Mouse (Mus musculus) testis, postnatal 10 days (tissue): Measurements from ENCODE around the gene Olfr643.

Experiments
- DNase-seq: peaks from one replicate; pipeline ENCODE4 v3.0.0; 2021; ENCODE audit warnings: low spot score

Olfr643 gene

DNA sequence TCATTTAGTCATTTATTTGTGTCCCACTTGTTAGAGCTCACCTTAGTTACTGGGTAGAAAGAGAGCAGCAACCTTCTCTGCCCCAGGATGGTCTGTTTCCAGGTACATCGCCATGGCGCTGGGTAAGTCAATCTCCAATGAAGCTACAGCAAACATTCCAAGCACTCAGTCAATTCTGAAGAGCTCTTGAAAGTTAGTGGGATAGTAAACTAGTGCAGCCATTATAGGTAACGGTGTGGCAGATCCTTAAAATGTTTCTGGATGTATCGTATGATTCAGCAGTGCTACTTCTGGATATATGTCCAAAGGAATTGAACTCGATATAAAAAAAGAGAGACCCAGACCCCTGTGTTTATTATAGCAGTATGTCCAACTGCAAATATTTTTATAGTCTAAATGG is at the start of gene Olfr643:
Olfr643 (minus strand) TSS at position 101 of the 400 bp plus-strand sequence.
- no peak for DNase-seq

DNA sequence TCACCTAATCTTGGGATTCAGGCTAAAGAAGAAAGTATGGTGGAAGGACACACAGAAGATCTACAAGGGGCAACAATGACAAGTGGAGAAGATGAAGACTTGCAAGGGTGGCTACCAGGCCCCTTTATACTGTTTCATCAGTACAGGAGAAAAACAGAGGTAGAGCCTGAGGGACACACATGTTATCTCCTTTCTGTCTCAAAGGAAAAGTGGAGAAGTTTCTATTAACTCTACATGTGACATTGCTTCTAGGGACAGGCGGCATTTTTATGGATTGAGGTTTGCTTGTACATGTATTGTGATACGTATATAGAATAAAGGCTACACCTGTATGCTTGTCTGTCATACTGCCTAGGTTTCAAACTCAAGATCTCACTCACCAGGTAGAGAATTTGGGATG is 46.1 kb upstream of the Olfr643 start, which contains the start of gene Olfr648:
Olfr648 (minus strand) TSS at position 101 of the 400 bp plus-strand sequence.
- no peak for DNase-seq

DNA sequence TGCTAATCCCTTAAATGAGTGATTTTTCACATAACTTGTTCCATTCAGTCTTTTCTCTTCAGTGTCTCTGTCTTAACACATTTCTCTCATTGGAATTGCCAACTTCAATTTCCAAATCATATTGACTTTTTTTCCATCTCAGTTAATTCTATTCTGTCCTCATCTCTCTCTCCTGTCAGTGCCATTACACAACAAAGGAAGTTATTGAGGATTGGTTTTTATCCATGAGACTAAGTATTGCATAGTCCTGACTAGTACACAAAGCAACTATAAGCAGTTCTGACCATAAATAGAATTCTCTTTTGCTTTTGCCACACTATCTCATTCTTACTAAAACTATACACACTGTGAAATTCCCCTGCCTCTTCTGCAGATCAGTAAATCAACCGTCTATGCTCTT is 41.9 kb upstream of the Olfr643 start:
- DNase-seq = no peak

DNA sequence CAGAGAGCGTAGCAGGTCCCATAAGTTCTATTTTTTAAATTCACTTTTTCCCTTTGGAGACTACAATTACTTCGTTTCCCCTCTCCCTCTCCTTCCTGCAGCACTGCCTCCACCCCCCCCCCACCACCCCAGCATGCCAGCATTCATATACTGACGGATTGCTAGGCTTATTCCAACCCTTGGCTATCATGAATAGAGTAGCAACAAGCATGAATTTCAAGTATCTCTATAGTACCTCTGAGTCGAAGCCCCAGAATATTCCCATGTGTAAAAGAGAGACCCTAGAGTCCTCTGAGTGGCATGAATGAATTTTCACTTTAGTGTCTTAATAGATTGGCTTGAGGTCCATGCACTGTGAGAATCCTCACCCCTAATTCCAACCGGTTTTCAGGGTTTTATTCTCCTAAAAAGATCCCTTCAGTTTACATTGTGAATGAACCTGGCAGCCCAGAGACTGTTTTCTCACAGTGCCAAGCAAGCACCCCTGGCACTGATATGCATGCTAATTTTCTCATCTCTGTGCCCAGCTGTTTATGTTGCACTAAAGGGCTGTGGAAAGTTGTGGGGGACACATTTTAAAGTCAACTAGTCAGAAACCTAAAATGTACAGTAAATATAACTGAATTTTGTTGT is 41.3 kb upstream of the Olfr643 start:
- no peak for DNase-seq

DNA sequence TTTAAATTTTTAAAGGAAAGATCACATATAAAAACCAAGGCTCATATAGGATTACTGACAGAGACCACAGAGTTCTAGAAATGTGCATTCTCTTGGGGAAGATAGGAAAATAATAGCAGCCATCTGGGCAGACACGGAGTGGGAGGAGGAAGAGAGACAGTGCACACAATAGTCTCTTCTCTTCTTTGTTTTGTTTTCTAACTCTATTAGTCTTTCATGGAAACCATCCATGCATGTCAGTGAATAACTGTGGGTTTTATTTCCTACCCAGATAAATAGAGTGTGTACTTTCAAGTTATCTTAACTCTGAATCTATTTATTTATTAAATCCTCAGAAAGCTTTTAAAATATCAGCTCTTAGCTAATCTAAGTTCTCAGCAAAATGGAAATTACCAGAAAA is 37.9 kb upstream of the Olfr643 start:
- no peak for DNase-seq

DNA sequence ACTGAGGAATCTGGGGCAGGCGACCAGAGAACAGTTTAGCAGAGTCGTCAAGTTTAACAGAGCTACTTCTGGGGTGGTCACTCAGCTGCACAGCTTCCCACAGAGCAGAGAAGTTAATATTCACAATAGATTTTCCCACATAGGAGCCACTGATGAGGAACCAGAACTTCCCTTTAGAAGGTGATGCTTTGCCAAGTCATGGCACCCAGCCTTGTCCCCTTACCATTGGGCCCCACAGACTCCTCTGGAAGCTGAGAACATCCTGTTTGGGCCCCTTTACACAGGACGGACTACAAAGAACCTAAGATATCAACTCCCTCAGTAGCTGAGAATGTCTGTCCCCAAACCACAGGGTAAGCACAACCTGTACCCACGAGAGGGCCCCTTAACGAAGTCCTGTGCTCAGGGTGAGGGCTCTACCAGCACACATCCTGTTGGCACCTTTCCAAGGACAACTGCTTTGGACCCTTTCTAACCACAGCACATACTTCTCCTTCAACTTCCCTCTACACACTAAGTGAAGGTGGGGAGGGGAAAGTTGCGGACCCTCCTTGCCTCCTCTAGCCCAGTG is 32.5 kb upstream of the Olfr643 start:
- DNase-seq = no peak

DNA sequence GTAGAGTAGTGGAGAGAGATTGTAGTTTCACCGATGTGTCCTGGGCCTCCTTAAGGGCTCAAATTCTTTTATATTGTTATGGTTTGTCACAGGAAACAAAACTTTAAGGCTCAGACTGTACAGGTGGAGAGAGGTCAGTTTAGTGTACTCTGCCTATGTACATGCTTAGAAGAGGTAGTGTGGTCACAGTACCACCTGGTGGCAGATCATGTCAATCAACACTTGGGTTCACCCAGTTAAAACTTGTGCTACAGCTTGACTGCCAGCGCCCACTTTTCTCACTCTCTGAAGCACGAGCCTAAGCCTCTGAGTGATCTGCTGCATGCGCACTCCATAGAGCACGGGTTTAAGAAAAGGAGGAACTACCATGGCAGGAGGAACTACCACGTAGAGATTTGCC is 29.9 kb upstream of the Olfr643 start:
- DNase-seq = no peak

DNA sequence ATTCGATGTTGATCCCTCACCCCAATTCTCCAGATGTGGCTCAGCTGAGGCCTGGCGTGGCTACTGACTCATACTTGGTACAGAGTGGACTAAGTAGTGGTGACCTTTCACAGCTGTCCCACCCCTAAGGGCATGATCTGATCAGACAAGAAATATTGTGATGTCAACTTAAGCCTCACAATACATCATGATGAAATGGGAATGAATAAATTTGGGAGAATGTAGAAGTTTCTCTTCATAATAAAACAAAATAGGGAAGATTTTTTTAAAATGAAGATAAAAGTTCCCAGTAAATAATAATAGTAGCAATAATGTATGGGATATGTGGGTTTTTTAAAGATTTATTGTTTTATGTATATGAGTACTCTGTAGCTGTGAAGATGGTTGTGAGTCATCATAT is 13.3 kb upstream of the Olfr643 start, which contains the start of gene Ubqlnl:
Ubqlnl (minus strand) TSS at position 101 of the 400 bp plus-strand sequence.
- DNase-seq = no peak

DNA sequence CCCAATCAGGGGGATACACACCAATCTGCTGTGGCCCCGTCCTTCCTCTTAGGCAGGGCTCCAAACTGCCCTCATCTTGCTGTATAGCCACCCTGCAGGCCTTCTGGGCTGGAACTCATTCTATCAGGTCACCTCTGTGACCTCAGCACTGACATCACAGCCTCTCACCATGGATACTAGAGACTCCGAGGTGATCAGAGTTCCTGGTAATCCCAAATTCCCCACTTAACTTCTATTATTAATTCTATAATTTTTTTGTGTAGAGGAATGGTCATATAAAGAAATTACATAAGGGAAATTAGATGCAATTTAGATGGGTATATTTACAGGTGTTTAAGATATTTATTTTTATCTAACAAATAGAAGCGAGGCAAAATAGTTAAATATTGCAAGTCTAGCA is 6.0 kb upstream of the Olfr643 start, which contains the start of gene Ubqln3:
Ubqln3 (minus strand) TSS at position 101 of the 400 bp plus-strand sequence.
- no peak for DNase-seq

DNA sequence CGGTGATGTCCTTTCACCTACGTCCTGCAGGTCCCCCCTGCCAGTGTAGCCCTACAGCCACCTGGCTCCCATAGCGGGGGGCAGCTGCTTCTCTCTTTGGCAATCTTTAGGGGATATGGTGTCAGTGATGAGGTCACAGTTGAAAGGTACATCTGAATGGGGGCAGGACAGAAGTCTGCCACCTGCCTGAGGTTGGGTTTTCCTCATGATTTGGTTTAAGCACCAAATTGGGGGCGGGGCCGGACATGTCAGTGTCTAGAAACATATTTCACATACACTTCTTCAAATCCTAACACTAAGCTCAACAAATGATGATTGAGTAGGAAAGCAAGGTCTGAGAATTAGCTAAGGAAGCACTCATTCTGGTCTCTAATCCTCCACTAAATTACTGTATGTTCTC is 7.5 kb downstream of the Olfr643 start, which contains the start of gene Ubqln5:
Ubqln5 (minus strand) TSS at position 101 of the 400 bp plus-strand sequence.
- DNase-seq = no peak

DNA sequence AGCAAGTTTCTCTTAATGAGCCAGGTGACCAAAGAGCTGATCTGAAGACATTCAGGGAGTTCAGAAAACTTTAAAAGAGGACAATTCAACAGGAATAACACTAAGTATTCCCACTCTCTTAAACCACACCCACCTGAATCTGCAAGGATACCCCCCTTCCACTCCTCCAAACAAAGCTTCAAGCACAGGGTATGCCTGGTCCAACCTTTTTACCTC is 32.5 kb downstream of the Olfr643 start, which contains the start of gene Olfr646:
Olfr646 (plus strand) TSS at position 117 of the 216 bp plus-strand sequence.
- no peak for DNase-seq

DNA sequence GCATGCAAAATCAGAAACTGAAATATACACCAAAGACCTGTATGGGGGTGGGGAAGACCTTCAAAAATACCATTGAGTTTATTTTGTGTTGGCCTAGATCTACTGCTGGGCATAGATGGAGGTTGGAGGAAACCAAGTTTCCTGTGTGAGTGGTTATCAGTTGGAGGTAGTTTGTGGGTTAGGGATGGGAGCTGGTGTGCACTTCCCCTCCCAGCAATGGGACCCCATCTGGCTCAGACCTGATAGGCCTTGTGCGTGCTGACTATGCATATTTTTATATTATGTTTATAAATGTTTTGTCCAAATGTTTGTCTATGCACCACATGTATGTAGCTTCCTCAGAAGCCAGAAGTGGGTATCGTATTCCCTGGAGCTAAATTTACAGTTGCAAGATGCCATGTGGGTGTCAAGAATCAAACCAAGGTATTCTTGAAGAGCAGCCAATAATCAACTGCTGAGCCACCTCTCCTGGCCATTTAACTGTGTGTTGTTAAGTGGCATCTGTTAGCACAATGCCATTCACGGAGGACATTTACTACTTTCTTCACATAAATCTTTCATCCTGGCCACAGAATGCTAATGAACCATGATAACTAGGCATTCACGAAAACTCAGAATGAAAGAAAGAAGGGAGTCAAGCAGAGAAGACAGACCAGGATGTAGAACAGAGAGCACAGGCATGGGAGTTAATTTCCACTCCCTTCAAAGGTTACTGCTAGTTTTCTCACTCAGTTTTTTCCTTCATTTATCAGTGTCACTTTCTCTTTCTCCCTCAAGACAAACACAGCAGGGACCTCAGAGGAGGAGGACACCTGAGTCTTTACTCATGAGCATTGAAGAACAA is 33.1 kb downstream of the Olfr643 start:
- no peak for DNase-seq

DNA sequence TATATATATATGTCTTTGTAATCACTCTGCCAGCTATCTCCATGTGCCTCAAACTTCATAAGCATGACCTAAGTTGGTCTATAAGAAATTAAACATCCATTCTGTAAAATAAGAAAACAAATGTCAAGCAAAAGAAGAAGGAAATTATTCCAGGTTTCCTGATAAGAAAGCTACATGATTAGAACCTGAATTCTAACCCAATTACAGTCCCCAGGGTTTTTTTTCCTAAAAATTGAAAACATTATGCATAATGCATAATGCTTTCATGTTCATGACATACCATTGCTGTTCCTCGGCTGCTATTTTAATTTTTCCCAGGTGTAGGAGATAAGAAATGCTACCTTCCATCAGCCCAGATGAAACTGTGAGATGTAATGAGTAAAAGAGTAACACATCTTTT is 51.8 kb downstream of the Olfr643 start, which contains the start of gene Olfr645:
Olfr645 (minus strand) TSS at position 101 of the 400 bp plus-strand sequence.
- DNase-seq = no peak

DNA sequence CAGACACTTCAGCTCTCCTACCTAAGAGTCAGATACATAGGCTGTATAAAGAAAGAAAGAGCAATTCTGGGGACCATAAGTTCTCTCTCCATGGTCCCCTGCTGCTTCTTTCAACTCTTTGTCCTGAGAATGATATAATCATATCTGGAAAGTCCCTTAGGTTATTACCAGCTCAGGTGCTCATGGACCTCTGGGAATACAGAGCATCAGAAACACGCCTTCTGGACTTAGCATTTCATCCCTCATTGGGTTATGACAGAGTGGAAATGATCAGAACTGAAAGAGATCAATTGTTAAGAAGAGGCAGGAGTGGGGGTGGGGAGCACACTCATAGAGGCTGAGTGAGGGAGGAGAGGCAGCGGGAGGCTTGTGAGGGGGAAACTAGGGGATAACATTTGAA is 65.4 kb downstream of the Olfr643 start, which contains the start of gene Olfr644:
Olfr644 (minus strand) TSS at position 101 of the 400 bp plus-strand sequence.
- DNase-seq = no peak

DNA sequence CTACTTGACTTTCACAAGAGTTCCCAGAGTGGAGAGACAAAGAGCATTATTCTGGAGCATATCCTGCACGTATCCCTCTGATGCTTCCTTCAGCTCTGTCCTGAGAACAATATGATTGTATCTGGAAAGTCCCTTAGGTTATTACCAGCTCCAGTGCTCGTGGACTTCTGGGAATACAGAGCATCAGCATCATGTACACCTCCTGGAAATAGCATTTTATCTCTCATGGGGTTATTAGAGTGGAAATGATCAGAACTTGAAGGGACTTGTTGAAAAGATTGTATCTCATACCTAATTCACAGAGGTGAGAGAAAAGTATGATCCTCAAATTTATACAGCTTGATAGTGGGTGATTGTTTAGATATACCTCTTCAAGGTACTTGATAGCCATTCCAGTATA is 75.9 kb downstream of the Olfr643 start, which contains the start of gene 4930516K23Rik:
4930516K23Rik (minus strand) TSS at position 101 of the 400 bp plus-strand sequence.
- DNase-seq = no peak

DNA sequence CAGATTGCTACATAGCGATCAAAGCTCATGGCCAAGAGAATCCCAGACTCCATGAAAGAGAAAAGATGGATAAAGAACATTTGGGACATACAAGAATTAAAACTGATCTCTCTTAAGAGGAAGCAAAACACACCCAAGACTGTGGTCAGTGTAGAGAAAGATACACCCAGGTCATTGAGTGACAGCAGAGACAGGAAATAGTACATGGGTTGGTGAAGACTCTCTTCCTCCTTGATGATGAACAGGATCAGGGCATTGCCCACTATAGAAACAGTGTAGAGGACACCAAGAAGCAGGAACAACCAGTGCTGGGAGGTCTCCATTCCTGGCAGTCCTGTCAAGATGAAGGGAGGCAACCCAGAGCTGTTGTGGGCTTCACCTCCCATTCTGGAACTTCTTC is 78.0 kb downstream of the Olfr643 start:
- no peak for DNase-seq

DNA sequence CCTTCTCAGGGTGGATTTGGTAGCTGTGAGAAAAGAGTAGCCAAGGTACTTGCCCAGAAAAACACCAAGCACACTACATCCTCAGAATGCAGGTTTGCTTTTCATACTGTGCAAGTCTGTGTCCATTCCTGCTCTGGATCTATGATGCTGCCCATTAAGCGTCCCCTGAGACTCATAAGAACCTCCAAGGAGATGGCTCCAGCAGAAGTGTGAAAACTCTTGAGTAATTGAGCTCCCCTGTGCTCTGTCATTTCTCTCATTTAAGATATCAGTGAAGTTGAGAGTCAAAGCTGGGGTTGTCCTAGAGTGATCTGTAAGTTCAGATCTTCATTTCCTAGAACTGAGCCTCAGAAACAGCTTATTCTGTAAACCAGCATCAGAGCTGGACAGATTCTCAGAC is 84.6 kb downstream of the Olfr643 start, which contains the start of gene Olfr642:
Olfr642 (minus strand) TSS at position 101 of the 400 bp plus-strand sequence.
- DNase-seq = no peak

DNA sequence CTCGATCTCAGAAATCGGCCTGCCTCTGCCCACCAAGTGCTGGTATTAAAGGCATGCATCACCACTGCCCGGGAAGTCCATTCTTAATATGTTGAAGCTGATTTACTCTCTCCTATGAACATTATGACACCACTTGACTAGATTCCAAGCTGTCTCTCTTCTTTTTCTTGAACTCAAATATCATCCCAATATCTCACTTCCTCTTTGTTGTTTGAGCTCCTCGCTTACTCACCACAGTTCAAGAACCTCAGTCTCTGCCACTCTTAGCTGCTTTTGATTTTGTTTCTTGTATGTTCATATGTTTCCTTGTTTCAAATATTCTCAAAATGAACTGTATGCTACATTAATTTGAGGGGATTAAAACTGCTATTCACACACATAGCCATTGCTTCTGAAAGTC is 86.5 kb downstream of the Olfr643 start:
- DNase-seq = no peak

DNA sequence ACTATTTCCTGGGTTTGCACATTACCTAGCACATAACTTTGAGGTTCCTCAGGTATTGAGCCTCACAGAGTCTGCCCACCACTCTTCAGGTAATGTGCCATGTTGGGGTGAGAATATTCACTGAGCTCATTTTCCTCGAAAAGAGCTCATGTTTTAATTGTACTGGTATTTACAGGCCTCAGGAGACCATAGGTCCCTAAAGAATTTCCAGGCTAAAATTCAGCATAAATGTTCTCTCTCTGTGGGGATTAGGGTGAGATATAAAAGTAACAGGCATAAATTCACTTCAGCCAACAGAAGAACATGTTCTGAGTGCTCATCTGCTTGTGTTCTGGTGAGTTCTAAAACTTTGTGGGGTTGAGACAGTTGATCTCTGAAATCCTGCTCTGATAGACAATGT is 102.1 kb downstream of the Olfr643 start, which contains the start of gene Olfr641:
Olfr641 (plus strand) TSS at position 301 of the 400 bp plus-strand sequence.
- no peak for DNase-seq

DNA sequence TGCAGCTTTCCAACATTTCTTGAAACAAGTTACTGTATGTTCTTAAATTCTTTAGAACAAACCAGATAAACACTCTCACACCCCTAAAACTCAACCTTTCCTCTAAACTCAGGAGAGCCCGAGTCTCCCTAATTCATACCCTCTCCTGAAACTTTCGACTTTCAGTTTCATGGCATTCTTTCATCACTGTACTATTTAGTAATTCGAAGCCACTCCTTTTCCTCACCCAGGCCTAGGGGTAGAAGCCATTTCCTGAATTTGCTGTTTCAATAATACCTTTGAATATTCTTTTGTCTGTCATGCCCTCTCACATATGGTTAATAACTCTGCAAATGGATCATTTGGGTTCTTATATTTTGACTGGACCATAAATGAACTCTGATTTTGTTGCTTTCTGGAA is 110.2 kb downstream of the Olfr643 start:
- DNase-seq = no peak

DNA sequence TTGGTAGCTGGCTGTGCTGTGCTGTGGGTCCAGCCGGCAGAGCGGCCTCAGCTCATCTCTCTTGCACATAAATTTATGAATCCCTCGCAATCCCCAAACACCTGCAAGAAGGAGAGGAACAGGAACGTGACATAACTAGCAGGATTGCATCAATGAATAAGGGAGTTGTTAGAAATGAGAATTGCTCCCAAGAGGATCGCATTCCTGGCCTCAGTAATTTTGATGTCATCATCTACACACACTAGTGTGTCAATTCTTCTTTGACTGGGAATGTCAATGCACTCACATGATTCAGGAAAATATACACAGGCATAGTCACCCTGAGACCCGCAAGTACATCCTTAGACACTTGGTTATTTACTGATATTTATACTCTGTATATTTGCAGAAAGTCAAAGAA is 111.7 kb downstream of the Olfr643 start, which contains the start of gene Olfr640:
Olfr640 (minus strand) TSS at position 101 of the 400 bp plus-strand sequence.
- DNase-seq = no peak

DNA sequence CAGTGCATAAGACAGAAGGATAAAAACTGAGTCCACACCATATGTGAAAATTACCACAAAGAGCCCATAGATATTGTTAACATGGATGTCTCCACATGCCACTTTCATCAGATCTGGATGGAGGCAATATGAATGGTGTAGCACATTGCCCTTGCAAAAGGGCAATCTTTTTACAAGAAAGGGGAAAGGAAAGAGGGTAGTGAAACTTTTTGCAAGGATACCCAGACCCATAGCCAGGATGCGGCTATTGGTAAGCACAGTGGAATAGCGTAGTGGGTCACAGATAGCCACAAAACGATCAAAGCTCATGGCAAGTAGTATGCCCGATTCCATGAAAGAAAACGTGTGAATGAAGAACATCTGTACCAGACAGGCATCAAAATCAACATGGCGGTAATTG is 115.6 kb downstream of the Olfr643 start:
- DNase-seq = no peak
